ENCODE assay signal across 8 mouse cellular contexts in the genomic region with DNA sequence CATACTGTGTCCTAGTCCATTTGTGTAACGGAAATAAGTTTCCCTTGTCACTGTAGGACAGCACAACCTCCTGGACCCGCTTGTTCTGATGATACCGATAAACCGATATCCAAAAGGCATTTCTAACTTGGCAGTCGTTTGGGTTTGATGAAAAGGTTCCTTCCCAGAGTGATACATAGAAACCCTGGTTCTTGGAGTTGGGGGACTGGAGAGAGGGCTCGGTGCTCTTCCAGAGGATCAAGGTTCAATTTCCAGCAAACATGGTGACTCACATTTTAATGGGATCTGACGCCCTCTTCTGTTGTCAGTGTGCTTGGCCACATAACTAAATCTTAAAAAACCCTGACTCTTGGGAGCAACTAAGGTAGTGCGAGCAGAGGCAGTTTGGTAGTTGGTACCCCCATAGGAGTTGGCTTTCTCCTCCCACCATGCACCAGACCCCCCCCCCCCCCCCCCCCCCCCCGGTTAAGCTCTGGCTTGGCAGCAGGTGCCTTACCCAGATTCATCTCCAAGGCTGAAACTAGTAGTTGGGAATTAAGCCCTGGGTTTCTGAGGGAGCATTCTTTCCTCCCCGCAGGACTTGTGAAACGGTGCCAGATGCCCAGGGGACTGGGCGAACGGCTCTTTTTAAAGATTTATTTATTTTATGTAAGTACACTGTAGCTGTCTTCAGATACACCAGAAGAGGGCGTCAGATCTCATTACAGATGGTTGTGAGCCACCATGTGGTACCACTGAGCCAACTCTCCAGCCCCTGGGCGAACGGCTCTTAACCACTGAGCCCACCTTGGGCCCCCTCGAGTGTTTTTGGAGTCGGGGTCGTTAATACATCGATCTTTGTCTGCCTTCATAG. TPM values are rescaled to one million over a fixed set of nuclear protein-coding genes. Genes with fewer than 3 reads are reported as not detected.
DNase-seq lines count a peak whose midpoint lies in the region; ATAC-seq and TF ChIP-seq lines count a peak whose summit lies in the region.

No protein-coding gene starts in this region.

- no peaks in the 10 kb centered on the region for H3K9me3 ChIP-seq in forebrain, postnatal 0 days (ENCODE audit: low read length)
- H3K9me3 ChIP-seq in liver, embryonic 11.5 days (ENCODE audit: control insufficient read depth, low read length), result no peaks in the 10 kb centered on the region

- WGBS in lung, adult 2 months, result 6% methylated on average over 20 of the region's 20 CpGs
- 8% methylated on average over 20 of the region's 20 CpGs for WGBS in bone marrow, adult 2 months
- WGBS in forebrain, postnatal 0 days, result 8% methylated on average over 19 of the region's 20 CpGs
- WGBS in liver, embryonic 11.5 days, result 9% methylated on average over 19 of the region's 20 CpGs

- no peaks in the 10 kb centered on the region for H3K27me3 ChIP-seq in forebrain, postnatal 0 days (ENCODE audit: insufficient read depth, low read length)
- no peaks in the 10 kb centered on the region for H3K27me3 ChIP-seq in liver, embryonic 11.5 days (replicated peaks; ENCODE audit: control insufficient read depth, insufficient read depth, low read length)
- no peaks in the 10 kb centered on the region for H3K27me3 ChIP-seq in splenic B cell, adult 2 months (ENCODE audit: control insufficient read depth, insufficient read depth, low read length, poor library complexity, severe bottlenecking)

- H3K36me3 ChIP-seq in forebrain, postnatal 0 days (ENCODE audit: insufficient read depth), result peaks cover 35% of the 10 kb centered on the region
- H3K36me3 ChIP-seq in liver, embryonic 11.5 days (ENCODE audit: control insufficient read depth, insufficient read depth, low read length), result peaks cover 30% of the 10 kb centered on the region
- H3K36me3 ChIP-seq in splenic B cell, adult 2 months (ENCODE audit: control insufficient read depth, insufficient read depth, low read length, poor library complexity, severe bottlenecking), result peaks cover 8% of the 10 kb centered on the region

- TF ChIP-seq POLR2A in lung, adult 2 months (IDR thresholded peaks at IDR 0.05; ENCODE audit: borderline replicate concordance, extremely low read depth, low read depth, low read length), result no peak
- no peak for TF ChIP-seq POLR2A in bone marrow, adult 2 months (IDR thresholded peaks at IDR 0.05; ENCODE audit: borderline replicate concordance, control insufficient read depth, low read depth, low read length)

- DNase-seq in lung, adult 2 months, result no peak
- DNase-seq in lung, postnatal 10 days, result no peak
- DNase-seq in forebrain, postnatal 0 days, result peak; percentile 42
- DNase-seq in liver, embryonic 11.5 days (ENCODE audit: low spot score), result peak; percentile 58
- peak; percentile 42 for DNase-seq in splenic B cell, adult 2 months (ENCODE audit: low read depth, low spot score)
- no peak for DNase-seq in left cerebral cortex, adult 9 months (ENCODE audit: low spot score in 2 of 2)
- DNase-seq in layer of hippocampus, adult 11-12 months (ENCODE audit: low spot score), result no peak

- H3K9ac ChIP-seq in forebrain, postnatal 0 days, result peak overlapping the region; percentile 72
- H3K9ac ChIP-seq in liver, embryonic 11.5 days (ENCODE audit: low read depth, low read length), result peak overlapping the region; percentile 96

- peak overlapping the region; percentile 96 for H3K4me3 ChIP-seq in lung, adult 2 months (replicated peaks; ENCODE audit: extremely low read depth, low read depth, low read length)
- peak overlapping the region; percentile 93 for H3K4me3 ChIP-seq in bone marrow, adult 2 months (replicated peaks; ENCODE audit: control insufficient read depth, low read depth, low read length)
- peak overlapping the region; percentile 73 for H3K4me3 ChIP-seq in forebrain, postnatal 0 days (ENCODE audit: low read depth, low read length)
- peak overlapping the region; percentile 96 for H3K4me3 ChIP-seq in liver, embryonic 11.5 days (ENCODE audit: low read depth, low read length)

- peak overlapping the region; percentile 78 for H3K4me2 ChIP-seq in forebrain, postnatal 0 days (ENCODE audit: low read depth)
- H3K4me2 ChIP-seq in liver, embryonic 11.5 days, result peak overlapping the region; percentile 75

- H3K27ac ChIP-seq in bone marrow, adult 2 months (ENCODE audit: control insufficient read depth, insufficient read depth, low read depth, low read length, poor library complexity), result peak overlapping the region; percentile 61; the same call in 1 of the 2 replicates
- peak overlapping the region; percentile 80 for H3K27ac ChIP-seq in forebrain, postnatal 0 days (ENCODE audit: low read depth, low read length)
- H3K27ac ChIP-seq in liver, embryonic 11.5 days (ENCODE audit: low read depth, low read length), result peak overlapping the region; percentile 90

- TF ChIP-seq CTCF in lung, adult 2 months (IDR thresholded peaks at IDR 0.05; ENCODE audit: insufficient read depth, low read length), result no peak
- TF ChIP-seq CTCF in bone marrow, adult 2 months (IDR thresholded peaks at IDR 0.05; ENCODE audit: control insufficient read depth, insufficient read depth, low read length), result no peak
- TF ChIP-seq CTCF in forebrain, postnatal 0 days (IDR thresholded peaks at IDR 0.05; ENCODE audit: low read depth), result peak; percentile 20; the same call in 1 of the 2 replicates

- ATAC-seq in forebrain, postnatal 0 days, result no peak
- peak; percentile 32 for ATAC-seq in liver, embryonic 11.5 days (replicated peaks; ENCODE audit: low FRiP score)

- H3K4me1 ChIP-seq in lung, adult 2 months (ENCODE audit: control insufficient read depth, insufficient read depth, low read length), result peaks cover 2% of the 10 kb centered on the region; the same call in 1 of the 2 replicates
- H3K4me1 ChIP-seq in bone marrow, adult 2 months (ENCODE audit: control insufficient read depth, insufficient read depth, low read length), result no peaks in the 10 kb centered on the region
- 0 out of 2 replicates have a peak, but pooled peaks cover 4% of the 10 kb centered on the region for H3K4me1 ChIP-seq in forebrain, postnatal 0 days (ENCODE audit: insufficient read depth)
- peaks cover 10% of the 10 kb centered on the region for H3K4me1 ChIP-seq in liver, embryonic 11.5 days (replicated peaks; ENCODE audit: control insufficient read depth, insufficient read depth, low read length)

RNA-seq across cellular contexts. Expression of a gene that starts 1.1 kb away (rescaled TPM):
- polyA plus RNA-seq in lung, adult 2 months (2012; rRNA removed), result 65.3 and 79.1 TPM in 2 replicates
- 18.3 and 18.7 TPM in 2 replicates for polyA plus RNA-seq in bone marrow, adult 2 months (2011; ENCODE audit: insufficient read depth, insufficient read length, low replicate concordance, missing spikeins)
- total RNA-seq in forebrain, postnatal 0 days (2014; rRNA removed), result 39.8 and 42.7 TPM in 2 replicates
- polyA plus RNA-seq in forebrain, postnatal 0 days (2015; fragmentation: Nextera tagmentation; extraction: Ambion mirVana), result 67.1 and 88.8 TPM in 2 replicates
- 76.6 and 82.5 TPM in 2 replicates for polyA plus RNA-seq in liver, embryonic 11.5 days (2014; fragmentation: Nextera tagmentation; extraction: Ambion mirVana)

RNA-seq across cellular contexts. Expression of a gene that starts 9.0 kb away (rescaled TPM):
- 14.3 and 21.6 TPM in 2 replicates for polyA plus RNA-seq in lung, adult 2 months (2012; rRNA removed)
- polyA plus RNA-seq in bone marrow, adult 2 months (2011; ENCODE audit: insufficient read depth, insufficient read length, low replicate concordance, missing spikeins), result 26.9 and 45.0 TPM in 2 replicates
- total RNA-seq in forebrain, postnatal 0 days (2014; rRNA removed), result 62.9 and 64.4 TPM in 2 replicates
- polyA plus RNA-seq in forebrain, postnatal 0 days (2015; fragmentation: Nextera tagmentation; extraction: Ambion mirVana), result 73.4 and 83.1 TPM in 2 replicates
- 195 and 201 TPM in 2 replicates for polyA plus RNA-seq in liver, embryonic 11.5 days (2014; fragmentation: Nextera tagmentation; extraction: Ambion mirVana)

RNA-seq across cellular contexts. Expression of a gene that starts 10.0 kb away (rescaled TPM):
- polyA plus RNA-seq in lung, adult 2 months (2012; rRNA removed), result not detected in 2 replicates
- polyA plus RNA-seq in bone marrow, adult 2 months (2011; ENCODE audit: insufficient read depth, insufficient read length, low replicate concordance, missing spikeins), result 2.0 TPM in 1 of 2 replicates, not detected in the other
- not detected in 2 replicates for total RNA-seq in forebrain, postnatal 0 days (2014; rRNA removed)
- 0.23 TPM in 1 of 2 replicates, not detected in the other for polyA plus RNA-seq in forebrain, postnatal 0 days (2015; fragmentation: Nextera tagmentation; extraction: Ambion mirVana)
- polyA plus RNA-seq in liver, embryonic 11.5 days (2014; fragmentation: Nextera tagmentation; extraction: Ambion mirVana), result 0.94 and 1.0 TPM in 2 replicates

RNA-seq across cellular contexts. Expression of a gene that starts 21.5 kb away (rescaled TPM):
- 54.9 and 59.7 TPM in 2 replicates for polyA plus RNA-seq in lung, adult 2 months (2012; rRNA removed)
- 25.4 and 46.3 TPM in 2 replicates for polyA plus RNA-seq in bone marrow, adult 2 months (2011; ENCODE audit: insufficient read depth, insufficient read length, low replicate concordance, missing spikeins)
- 69.0 and 77.2 TPM in 2 replicates for total RNA-seq in forebrain, postnatal 0 days (2014; rRNA removed)
- 68.2 and 69.5 TPM in 2 replicates for polyA plus RNA-seq in forebrain, postnatal 0 days (2015; fragmentation: Nextera tagmentation; extraction: Ambion mirVana)
- polyA plus RNA-seq in liver, embryonic 11.5 days (2014; fragmentation: Nextera tagmentation; extraction: Ambion mirVana), result 55.8 and 60.8 TPM in 2 replicates

RNA-seq across cellular contexts. Expression of a gene that starts 44.5 kb away (rescaled TPM):
- polyA plus RNA-seq in lung, adult 2 months (2012; rRNA removed), result 13.4 and 14.1 TPM in 2 replicates
- polyA plus RNA-seq in bone marrow, adult 2 months (2011; ENCODE audit: insufficient read depth, insufficient read length, low replicate concordance, missing spikeins), result 2.9 and 3.0 TPM in 2 replicates
- not detected in 2 replicates for total RNA-seq in forebrain, postnatal 0 days (2014; rRNA removed)
- 1.4 and 2.1 TPM in 2 replicates for polyA plus RNA-seq in forebrain, postnatal 0 days (2015; fragmentation: Nextera tagmentation; extraction: Ambion mirVana)
- polyA plus RNA-seq in liver, embryonic 11.5 days (2014; fragmentation: Nextera tagmentation; extraction: Ambion mirVana), result 6.2 and 6.7 TPM in 2 replicates

Comparison
In these comparisons a context has a peak if more than half of its experiments do, and no peak if none do; other contexts are left out.
1. DNase-seq: peak in forebrain, postnatal 0 days (single experiment), liver, embryonic 11.5 days (single experiment) and splenic B cell, adult 2 months (single experiment); none in lung, adult 2 months (single experiment), lung, postnatal 10 days (single experiment), left cerebral cortex, adult 9 months (0 of 2) and layer of hippocampus, adult 11-12 months (single experiment).
2. Peak in every context shown above with its lines, with median percentiles within 50 percentile points of each other: H3K4me3 ChIP-seq and H3K27ac ChIP-seq.